ENCODE assay signal across 22 mouse cellular contexts in genomic region chr15:87671929-87672328, GRCm38 (mm10).
DNase-seq lines count a peak whose midpoint lies in the region; ATAC-seq lines count a peak whose summit lies in the region.
"Had no signal": no experiment of that assay in that cellular context is flagged by ENCODE, and none has a peak within 500 bp of the region (broad histone marks: within the 10 kb centered on the region; RNA-seq: fewer than 3 reads in every experiment).

No protein-coding gene starts in this region.

- H3K4me3 ChIP-seq in hindbrain, embryonic 16.5 days (ENCODE audit: low read length) = no peak overlapping the region
- H3K4me3 ChIP-seq: embryonic facial prominence, embryonic 13.5 days; erythroblast, embryonic 14.5 days; heart, adult 2 months; limb, embryonic 10.5 days; liver, embryonic 15.5 days; midbrain, embryonic 15.5 days; stomach, embryonic 15.5 days had no signal

- peak; percentile 67 for DNase-seq in left cerebral cortex, postnatal 4 days
- no peak for DNase-seq in left cerebral cortex, adult 18-20 months (ENCODE audit: low spot score in 2 of 2)
- DNase-seq in right cerebral cortex, postnatal 4 days = peak; percentile 15
- no peak for DNase-seq in right cerebral cortex, adult 18-20 months
- DNase-seq in ovary, postnatal 14 days (ENCODE audit: low spot score) = no peak
- DNase-seq in thymus, postnatal 25 days = no peak
- DNase-seq: adrenal gland, adult 2 months; cerebellum, adult 11-12 months; gastrocnemius, postnatal 36 days; heart, adult 2 months; kidney, adult 18-20 months; kidney, postnatal 4 days; liver; thymus, postnatal 36 days had no signal

- no peak overlapping the region for H3K4me2 ChIP-seq in hindbrain, embryonic 16.5 days (ENCODE audit: low read length)
- H3K4me2 ChIP-seq: embryonic facial prominence, embryonic 13.5 days; liver, embryonic 15.5 days; midbrain, embryonic 15.5 days; stomach, embryonic 15.5 days had no signal

- no peaks in the 10 kb centered on the region for H3K9me3 ChIP-seq in hindbrain, embryonic 16.5 days (ENCODE audit: control insufficient read depth, low read length)
- H3K9me3 ChIP-seq: embryonic facial prominence, embryonic 13.5 days; limb, embryonic 10.5 days; liver, embryonic 15.5 days; midbrain, embryonic 15.5 days; stomach, embryonic 15.5 days had no signal

- WGBS in hindbrain, embryonic 16.5 days = 32% methylated on average over 9 of the region's 9 CpGs

- no peak overlapping the region for H3K27ac ChIP-seq in hindbrain, embryonic 16.5 days (ENCODE audit: low read depth, low read length)
- H3K27ac ChIP-seq: embryonic facial prominence, embryonic 13.5 days; heart, adult 2 months; limb, embryonic 10.5 days; liver, embryonic 15.5 days; midbrain, embryonic 15.5 days; stomach, embryonic 15.5 days had no signal

- no peak overlapping the region for H3K9ac ChIP-seq in hindbrain, embryonic 16.5 days (ENCODE audit: low read depth, low read length)
- H3K9ac ChIP-seq: embryonic facial prominence, embryonic 13.5 days; liver, embryonic 15.5 days; midbrain, embryonic 15.5 days; stomach, embryonic 15.5 days had no signal

- H3K36me3 ChIP-seq in hindbrain, embryonic 16.5 days (ENCODE audit: control insufficient read depth, insufficient read depth, low read length) = no peaks in the 10 kb centered on the region
- H3K36me3 ChIP-seq: embryonic facial prominence, embryonic 13.5 days; limb, embryonic 10.5 days; liver, embryonic 15.5 days; midbrain, embryonic 15.5 days; stomach, embryonic 15.5 days had no signal

- H3K27me3 ChIP-seq in hindbrain, embryonic 16.5 days (replicated peaks; ENCODE audit: control insufficient read depth, insufficient read depth, low read length) = no peaks in the 10 kb centered on the region
- H3K27me3 ChIP-seq: embryonic facial prominence, embryonic 13.5 days; liver, embryonic 15.5 days; midbrain, embryonic 15.5 days; stomach, embryonic 15.5 days had no signal

- peak; percentile 48; the same call in 1 of the 2 replicates for ATAC-seq in hindbrain, embryonic 16.5 days
- ATAC-seq: inflammation-experienced regulatory T-cells, adult 6 months; midbrain, embryonic 15.5 days had no signal

- intact Hi-C loops in left cerebral cortex, postnatal 4 days (cut with DNase I) = no loop called here

- peaks cover 28% of the 10 kb centered on the region for H3K4me1 ChIP-seq in hindbrain, embryonic 16.5 days (ENCODE audit: control insufficient read depth, insufficient read depth, low read depth, low read length)
- H3K4me1 ChIP-seq: limb, embryonic 10.5 days; liver, embryonic 15.5 days; stomach, embryonic 15.5 days had no signal

Comparison
In these comparisons a context has a peak if more than half of its experiments do, and no peak if none do; other contexts are left out.
1. DNase-seq: peak in left cerebral cortex, postnatal 4 days (single experiment) and right cerebral cortex, postnatal 4 days (single experiment); none in left cerebral cortex, adult 18-20 months (0 of 2), right cerebral cortex, adult 18-20 months (single experiment), ovary, postnatal 14 days (single experiment) and thymus, postnatal 25 days (single experiment).